Mouse (Mus musculus) hindbrain, embryonic 11.5 days (tissue): Measurements from ENCODE around the gene 2310033P09Rik. TPM values are rescaled to one million over a fixed set of nuclear protein-coding genes. Genes with fewer than 3 reads are reported as not detected.

Experiments
- ATAC-seq: fragments of 200-750 bp; cut with Nextera tagmentation; 2 replicates; pipeline ENCODE4 v1.8.0; 2017; ENCODE audit warnings: mild to moderate bottlenecking, moderate TSS enrichment, moderate library complexity; ENCODE audit not compliant: low FRiP score
- DNase-seq: peaks from one replicate; pipeline ENCODE4 v3.0.0-alpha.2; 2015; ENCODE audit warnings: low spot score
- H3K27ac ChIP-seq: fragments of 300-500 bp; sonication (generic); 2 replicates; pipeline ENCODE4 v1.5.1; 2014; ENCODE audit warnings: mild to moderate bottlenecking, low read depth, low read length
- H3K27me3 ChIP-seq: fragments of 300-500 bp; sonication (generic); 2 replicates; pipeline ENCODE4 v1.6.1; 2014; ENCODE audit warnings: mild to moderate bottlenecking, low read length, moderate library complexity, mixed read lengths; ENCODE audit not compliant: control insufficient read depth, insufficient read depth
- H3K36me3 ChIP-seq: fragments of 300-500 bp; sonication (generic); 2 replicates; pipeline ENCODE4 v1.6.1; 2014; ENCODE audit warnings: mild to moderate bottlenecking, low read length, moderate library complexity, mixed read lengths; ENCODE audit not compliant: control insufficient read depth, insufficient read depth
- H3K4me1 ChIP-seq: fragments of 300-500 bp; sonication (generic); replicated peaks from 2 replicates; pipeline ENCODE4 v1.6.1; 2014; ENCODE audit warnings: low read length, mixed read lengths; ENCODE audit not compliant: control insufficient read depth, insufficient read depth
- H3K4me2 ChIP-seq: fragments of 300-500 bp; sonication (generic); replicated peaks from 2 replicates; pipeline ENCODE4 v1.6.1; 2014; ENCODE audit warnings: mild to moderate bottlenecking, low read depth, low read length
- H3K4me3 ChIP-seq: fragments of 300-500 bp; sonication (generic); 2 replicates; pipeline ENCODE4 v1.5.1; 2014; ENCODE audit warnings: low read depth, low read length
- H3K9ac ChIP-seq: fragments of 300-500 bp; sonication (generic); 2 replicates; pipeline ENCODE4 v1.6.1; 2014; ENCODE audit warnings: low read depth, low read length
- H3K9me3 ChIP-seq: fragments of 300-500 bp; sonication (generic); 2 replicates; pipeline ENCODE4 v1.6.1; 2016; ENCODE audit warnings: low read length; ENCODE audit not compliant: control insufficient read depth
- whole genome bisulfite sequencing: fragments of 180-500 bp; shearing (Covaris S2); extraction: QIAGEN DNeasy Blood & Tissue Kit; methylation state at CpG from one replicate; pipeline ENCODE4 v1.1.7; 2014; 5-methylcytosine and 5-hydroxymethylcytosine counted together
- polyA plus RNA-seq: library from polyadenylated mRNA; unstranded; fragments of >200 nt; fragmentation: Nextera tagmentation; extraction: Ambion mirVana; gene quantifications from 2 replicates; pipeline ENCODE4 v1.2.1, GENCODE M21; 2014

2310033P09Rik gene
- polyA plus RNA-seq, 1 experiment from 2014 or later: 40.9 TPM

DNA sequence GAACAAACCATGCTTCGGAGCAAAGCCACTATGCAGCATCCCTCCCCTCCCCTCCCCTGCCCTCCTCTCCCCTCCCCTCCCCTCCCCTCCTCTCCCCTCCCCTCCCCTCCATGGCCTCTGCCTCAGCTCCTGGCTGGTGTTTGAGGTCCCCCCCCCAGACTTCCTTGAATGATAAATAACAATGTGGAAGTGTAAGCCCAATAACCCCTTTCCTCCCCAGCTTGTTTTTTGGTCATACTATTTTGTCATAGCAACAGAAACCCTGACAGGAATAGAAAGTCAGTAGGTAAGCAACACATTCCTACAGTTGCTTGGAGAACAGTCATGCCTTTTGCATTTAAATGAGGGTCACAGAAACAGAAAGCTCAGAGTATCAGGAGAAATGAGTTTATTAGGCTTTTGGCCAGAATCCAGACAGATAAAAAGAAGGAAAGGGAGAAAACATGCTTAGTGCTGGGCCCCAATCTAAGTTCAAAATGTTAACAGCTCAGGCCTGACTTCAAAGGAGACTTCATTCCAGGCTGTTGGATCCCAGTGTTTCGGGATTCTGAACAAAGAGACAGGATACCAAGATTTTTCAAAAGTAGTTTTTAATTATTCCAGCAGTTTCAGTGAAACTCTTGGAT, 42.4 kb upstream of the 2310033P09Rik start:
- no peaks in the 10 kb centered on the region for H3K27me3 ChIP-seq
- no peak overlapping the region for H3K4me2 ChIP-seq
- H3K4me3 ChIP-seq: no peak overlapping the region
- peaks cover 3% of the 10 kb centered on the region for H3K4me1 ChIP-seq
- WGBS: 59% methylated on average over 2 of the region's 2 CpGs
- DNase-seq (no peak), ATAC-seq (no peak)
- no peaks in the 10 kb centered on the region for H3K9me3 ChIP-seq
- no peaks in the 10 kb centered on the region for H3K36me3 ChIP-seq
- H3K27ac ChIP-seq: no peak overlapping the region
- no peak overlapping the region for H3K9ac ChIP-seq

DNA sequence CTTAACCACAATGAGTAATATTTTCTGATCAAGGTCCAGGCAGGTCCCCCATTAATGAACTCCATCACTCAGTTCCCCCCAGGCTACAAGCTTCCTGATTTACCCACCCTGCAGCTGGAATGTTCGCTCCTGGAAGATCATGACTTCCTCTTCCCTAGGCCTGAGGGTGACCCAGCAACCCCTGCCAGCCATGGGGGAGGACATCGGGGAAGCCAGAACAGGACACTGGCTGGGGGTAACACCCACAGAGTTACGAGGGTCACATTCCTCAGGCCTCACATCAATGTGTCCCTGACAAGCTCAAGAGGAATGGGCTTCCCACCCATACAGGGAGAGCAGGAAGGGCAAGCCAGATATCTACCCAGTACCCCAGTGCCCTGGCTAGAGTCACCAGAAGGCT, 38.3 kb upstream of the 2310033P09Rik start:
- Histone ChIP-seq H3K9ac (no peak overlapping the region), H3K4me2 (no peak overlapping the region), H3K4me1 (no peaks in the 10 kb centered on the region), H3K27ac (no peak overlapping the region), H3K27me3 (peaks cover 5% of the 10 kb centered on the region), H3K36me3 (no peaks in the 10 kb centered on the region), H3K9me3 (no peaks in the 10 kb centered on the region), H3K4me3 (no peak overlapping the region)
- ATAC-seq: no peak
- no peak for DNase-seq
- WGBS: 68% methylated on average over 3 of the region's 3 CpGs

DNA sequence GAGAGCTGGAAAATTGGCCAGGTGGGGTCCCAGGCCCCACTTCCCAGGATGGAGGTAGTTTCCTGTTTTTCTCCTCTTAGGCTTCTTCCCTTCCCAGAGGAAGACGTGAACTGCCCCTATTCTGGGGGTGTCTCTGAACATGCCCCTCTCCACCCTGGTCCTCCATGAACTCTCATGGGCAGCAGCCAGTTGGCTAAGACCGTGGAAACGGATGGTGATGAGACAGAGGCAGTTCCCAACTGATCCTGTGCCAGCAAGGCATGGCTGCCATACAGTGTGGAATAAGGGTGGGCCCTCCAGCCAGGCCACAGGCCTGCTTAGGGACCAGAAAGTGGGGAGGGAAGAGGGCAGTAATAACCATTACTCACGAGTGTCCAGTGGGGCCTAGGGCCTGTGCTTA, 37.6 kb upstream of the 2310033P09Rik start:
- WGBS: 80% methylated on average over 4 of the region's 4 CpGs
- no peak overlapping the region for H3K27ac ChIP-seq
- no peaks in the 10 kb centered on the region for H3K9me3 ChIP-seq
- ATAC-seq: no peak
- H3K4me1 ChIP-seq: no peaks in the 10 kb centered on the region
- H3K4me3 ChIP-seq: no peak overlapping the region
- DNase-seq: no peak
- H3K36me3 ChIP-seq: no peaks in the 10 kb centered on the region
- no peak overlapping the region for H3K9ac ChIP-seq
- H3K27me3 ChIP-seq: peaks cover 13% of the 10 kb centered on the region
- no peak overlapping the region for H3K4me2 ChIP-seq

DNA sequence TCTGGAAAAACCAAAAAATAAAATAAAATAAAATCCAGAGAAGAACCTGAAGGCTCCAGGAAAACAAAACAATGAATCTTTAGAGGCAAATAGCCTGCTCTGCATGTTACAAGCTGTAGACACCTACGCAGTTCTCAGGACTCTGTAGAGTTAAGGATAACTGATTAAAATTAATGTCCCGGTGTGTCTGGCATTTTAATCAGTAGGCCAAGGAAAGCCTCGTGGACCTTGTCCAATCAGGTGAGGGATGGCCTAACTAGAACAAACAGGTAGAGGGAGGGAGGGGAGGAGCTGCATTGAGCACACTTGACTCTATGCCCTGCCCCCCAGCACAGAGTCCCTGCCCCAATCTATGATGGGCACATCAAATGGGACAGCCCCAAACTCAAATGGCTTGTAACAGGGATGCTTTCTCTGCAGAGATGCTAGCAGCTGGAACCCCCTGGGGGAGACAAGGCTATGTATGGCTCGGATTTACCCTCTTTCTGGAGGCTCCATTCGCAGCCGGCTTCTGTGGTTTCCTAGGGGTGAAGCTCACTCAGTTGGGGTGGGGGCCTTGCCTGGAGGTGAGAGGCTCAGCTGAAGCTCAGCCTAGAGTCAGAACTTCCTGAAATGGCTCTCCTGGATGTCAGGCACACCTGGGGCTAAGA, 33.8 kb upstream of the 2310033P09Rik start:
- peaks cover 46% of the 10 kb centered on the region for H3K27me3 ChIP-seq
- 73% methylated on average over 6 of the region's 6 CpGs for WGBS
- no peak overlapping the region for H3K4me2 ChIP-seq
- no peaks in the 10 kb centered on the region for H3K9me3 ChIP-seq
- no peaks in the 10 kb centered on the region for H3K36me3 ChIP-seq
- ATAC-seq (no peak), DNase-seq (no peak)
- H3K4me3 ChIP-seq: no peak overlapping the region
- no peak overlapping the region for H3K9ac ChIP-seq
- H3K27ac ChIP-seq: no peak overlapping the region
- no peaks in the 10 kb centered on the region; the same call in 1 of the 2 replicates for H3K4me1 ChIP-seq

DNA sequence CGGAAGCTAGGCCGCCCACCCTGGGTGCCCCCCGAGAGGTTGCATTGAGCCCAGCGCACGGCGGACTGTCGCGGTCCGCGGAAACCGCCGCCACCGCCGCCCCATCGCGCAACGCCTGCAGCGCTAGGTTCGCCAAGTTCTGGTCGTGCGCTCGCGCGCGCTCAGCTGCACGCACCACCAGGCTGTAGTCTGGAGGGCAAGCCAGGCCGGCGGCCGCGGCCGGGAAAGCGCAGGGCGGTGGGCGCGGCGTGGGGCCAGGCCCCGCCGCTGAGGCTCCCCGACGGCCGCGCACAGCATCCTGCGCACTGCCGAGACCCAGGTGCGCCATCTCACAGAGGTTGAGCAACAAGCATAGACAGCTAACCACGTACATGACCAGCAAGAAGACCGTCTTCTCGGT, 31.6 kb upstream of the 2310033P09Rik start:
- ATAC-seq (no peak), DNase-seq (no peak)
- H3K4me1 ChIP-seq: no peaks in the 10 kb centered on the region; the same call in 1 of the 2 replicates
- H3K27me3 ChIP-seq: peaks cover 46% of the 10 kb centered on the region
- H3K9ac ChIP-seq: no peak overlapping the region
- 5% methylated on average over 41 of the region's 48 CpGs for WGBS
- H3K4me3 ChIP-seq: 0 out of 2 replicates have a peak overlapping the region, but pooled peaks have one; percentile 4
- no peak overlapping the region; the same call in 1 of the 2 replicates for H3K4me2 ChIP-seq
- no peaks in the 10 kb centered on the region for H3K9me3 ChIP-seq
- H3K36me3 ChIP-seq: no peaks in the 10 kb centered on the region
- no peak overlapping the region for H3K27ac ChIP-seq

DNA sequence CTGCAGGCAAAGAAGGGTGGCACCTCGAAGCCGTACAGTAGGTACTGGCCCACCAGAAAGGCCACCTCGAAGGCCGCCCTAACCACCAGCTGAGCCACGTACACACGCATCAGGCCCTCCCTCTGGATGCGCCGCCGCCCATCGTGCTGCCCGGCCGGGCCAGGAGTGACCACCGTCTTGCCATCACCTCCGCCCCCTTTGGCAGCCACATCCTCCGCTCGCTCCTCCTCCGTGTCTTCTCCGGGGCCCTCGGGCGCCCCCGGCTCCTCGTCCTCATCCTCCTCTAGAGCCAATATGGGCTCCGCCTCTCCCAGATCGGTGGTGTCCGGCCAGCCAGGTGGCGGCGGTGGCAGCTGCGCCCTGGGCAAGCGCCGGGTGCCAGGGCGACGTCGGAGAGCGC, 31.2 kb upstream of the 2310033P09Rik start:
- DNase-seq (no peak), ATAC-seq (no peak)
- H3K36me3 ChIP-seq: no peaks in the 10 kb centered on the region
- H3K4me2 ChIP-seq: no peak overlapping the region
- no peaks in the 10 kb centered on the region for H3K9me3 ChIP-seq
- H3K4me1 ChIP-seq: no peaks in the 10 kb centered on the region; the same call in 1 of the 2 replicates
- H3K27ac ChIP-seq: no peak overlapping the region
- 6% methylated on average over 34 of the region's 34 CpGs for WGBS
- no peak overlapping the region; the same call in 1 of the 2 replicates for H3K4me3 ChIP-seq
- H3K27me3 ChIP-seq: peaks cover 46% of the 10 kb centered on the region
- H3K9ac ChIP-seq: no peak overlapping the region

DNA sequence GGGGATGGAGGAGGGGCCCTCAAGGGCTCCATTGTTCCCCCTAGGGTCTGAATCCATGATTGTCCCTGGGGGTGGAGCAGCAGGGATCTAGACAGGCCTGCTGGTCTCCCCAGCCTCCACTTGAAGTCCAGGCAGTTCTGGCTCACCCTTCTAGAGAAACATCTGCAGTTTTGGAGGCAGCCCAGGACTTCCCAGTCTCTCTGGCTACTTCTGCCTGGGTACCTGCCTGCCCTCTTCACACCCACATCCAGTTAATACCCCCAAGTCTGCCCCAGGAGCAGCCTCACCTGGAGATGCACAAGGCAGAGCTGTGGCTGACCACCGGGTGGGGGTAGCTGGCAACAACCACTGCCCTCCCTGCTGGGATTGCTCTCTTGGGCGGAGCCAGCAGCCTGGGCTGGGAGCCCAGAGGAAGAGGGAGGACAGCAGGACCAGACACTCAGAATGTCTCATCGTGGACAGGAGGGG, 25.2 kb upstream of the 2310033P09Rik start, which contains the start of gene Gjc2:
Gjc2 (minus strand) TSS at position 350 of the 468 bp plus-strand sequence.
- Histone ChIP-seq H3K27ac (no peak within 1 kb of the TSS), H3K9me3 (no peaks in the 10 kb centered on the region), H3K36me3 (no peaks in the 10 kb centered on the region), H3K4me3 (no peak within 1 kb of the TSS), H3K9ac (no peak within 1 kb of the TSS), H3K4me2 (no peak within 1 kb of the TSS), H3K27me3 (peaks cover 10% of the 10 kb centered on the region), H3K4me1 (no peaks in the 10 kb centered on the region)
- 40% methylated on average over 3 of the region's 3 CpGs for WGBS
- DNase-seq (no peak), ATAC-seq (no peak)

DNA sequence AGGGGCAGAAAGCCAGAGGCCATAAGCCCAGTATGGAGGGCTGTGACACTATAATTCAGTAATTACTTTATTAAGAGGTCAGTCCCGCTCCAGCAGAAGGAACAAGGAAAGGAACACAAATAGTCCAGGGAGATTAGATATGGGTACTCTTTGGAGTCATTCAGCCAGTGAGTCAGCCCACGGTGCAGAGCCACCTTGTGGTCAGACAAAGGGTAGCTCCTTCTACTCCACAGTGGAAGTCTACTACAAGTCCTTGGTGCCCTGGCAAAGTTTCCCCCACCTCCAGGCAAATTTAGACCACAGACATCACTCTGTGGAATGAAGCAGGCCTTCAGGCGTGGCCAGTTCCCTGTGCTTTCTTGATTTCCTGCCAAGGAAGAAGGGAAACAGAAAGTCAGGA, 24.3 kb upstream of the 2310033P09Rik start:
- Histone ChIP-seq H3K36me3 (no peaks in the 10 kb centered on the region), H3K4me1 (no peaks in the 10 kb centered on the region), H3K27ac (no peak overlapping the region), H3K4me2 (no peak overlapping the region), H3K4me3 (no peak overlapping the region), H3K9ac (no peak overlapping the region), H3K27me3 (peaks cover under 1% of the 10 kb centered on the region), H3K9me3 (no peaks in the 10 kb centered on the region)
- WGBS: 39% methylated on average over 3 of the region's 3 CpGs
- DNase-seq (peak; percentile 51), ATAC-seq (no peak)

DNA sequence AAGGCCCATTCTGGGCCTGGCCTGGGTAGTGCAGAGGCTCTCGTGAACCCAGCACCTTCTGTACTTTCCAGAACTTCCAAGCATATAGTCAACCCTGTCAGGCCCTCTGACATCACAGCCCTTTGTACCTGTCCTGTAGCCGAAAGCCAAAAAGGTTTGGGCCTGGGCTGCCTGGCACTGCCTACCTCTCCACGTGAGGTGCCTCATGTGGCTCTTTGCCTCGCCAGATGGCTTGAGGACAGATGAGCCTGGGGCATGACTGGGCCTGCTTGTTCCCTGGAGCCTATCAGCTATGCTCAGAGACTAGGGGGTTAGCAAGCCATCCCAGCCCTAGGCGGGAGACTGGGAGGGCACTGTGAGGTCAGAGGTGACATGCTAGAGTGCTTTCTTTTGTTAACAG, 22.6 kb upstream of the 2310033P09Rik start:
- DNase-seq (no peak), ATAC-seq (no peak)
- WGBS: 78% methylated on average over 5 of the region's 5 CpGs

More for the DNA sequence above, 22.6 kb upstream of the 2310033P09Rik start:
- H3K27ac ChIP-seq: no peak overlapping the region
- no peak overlapping the region for H3K4me2 ChIP-seq
- H3K27me3 ChIP-seq: no peaks in the 10 kb centered on the region
- H3K9ac ChIP-seq: no peak overlapping the region
- no peak overlapping the region for H3K4me3 ChIP-seq
- no peaks in the 10 kb centered on the region for H3K36me3 ChIP-seq
- no peaks in the 10 kb centered on the region for H3K9me3 ChIP-seq
- no peaks in the 10 kb centered on the region for H3K4me1 ChIP-seq
